Mouse (Mus musculus) liver, postnatal 0 days (tissue): ENCODE measurements around the gene Gm1113.

Experiments
- CTCF ChIP-seq: sonication (generic); IDR thresholded peaks from 2 replicates; pipeline ENCODE4 v1.5.1; 2016; ENCODE audit warnings: antibody characterized with exemption, low read depth
- EP300 ChIP-seq: IDR thresholded peaks from 2 replicates; pipeline ENCODE4 v1.6.1; 2016; ENCODE audit warnings: antibody characterized with exemption, low read depth, mild to moderate bottlenecking

- TF ChIP-seq CTCF, result no peak
- no peak for TF ChIP-seq EP300
Measured at GRCm38 (mm10) chr9:35561076-35561475, 43.0 kb upstream of the Gm1113 start.
